Mouse (Mus musculus) embryonic facial prominence, embryonic 11.5 days (tissue): ENCODE data around the gene Gm20388. TPM values are rescaled to one million over a fixed set of nuclear protein-coding genes. Genes with fewer than 3 reads are reported as not detected.

ENCODE experiments used
- ATAC-seq: fragments of 200-750 bp; cut with Nextera tagmentation; replicated peaks from 2 replicates; pipeline ENCODE4 v1.8.0; 2017; ENCODE audit warnings: low read depth; ENCODE audit not compliant: insufficient number of reproducible peaks, low FRiP score, low TSS enrichment
- DNase-seq: peaks from one replicate; pipeline ENCODE4 v3.0.0-alpha.2; 2015; ENCODE audit warnings: low spot score
- H3K27ac ChIP-seq: fragments of 300-500 bp; sonication (generic); replicated peaks from 2 replicates; pipeline ENCODE4 v1.5.1; 2014; ENCODE audit warnings: mild to moderate bottlenecking, low read depth, low read length, control low read depth
- H3K27me3 ChIP-seq: fragments of 300-500 bp; sonication (generic); 2 replicates; pipeline ENCODE4 v1.6.1; 2014; ENCODE audit warnings: mild to moderate bottlenecking, low read length, moderate library complexity, mixed read lengths; ENCODE audit not compliant: control insufficient read depth, insufficient read depth
- H3K36me3 ChIP-seq: fragments of 300-500 bp; sonication (generic); replicated peaks from 2 replicates; pipeline ENCODE4 v1.6.1; 2014; ENCODE audit warnings: low read depth, mild to moderate bottlenecking, low read length, moderate library complexity, mixed read lengths; ENCODE audit not compliant: control insufficient read depth, insufficient read depth
- H3K4me1 ChIP-seq: fragments of 300-500 bp; sonication (generic); 2 replicates; pipeline ENCODE4 v1.6.1; 2014; ENCODE audit warnings: low read length, mixed read lengths; ENCODE audit not compliant: control insufficient read depth, insufficient read depth
- H3K4me2 ChIP-seq: fragments of 300-500 bp; sonication (generic); 2 replicates; pipeline ENCODE4 v1.6.1; 2014; ENCODE audit warnings: low read depth, mild to moderate bottlenecking, control low read depth, low read length, moderate library complexity
- H3K4me3 ChIP-seq: fragments of 300-500 bp; sonication (generic); 2 replicates; pipeline ENCODE4 v1.5.1; 2014; ENCODE audit warnings: low read depth, low read length, control low read depth
- H3K9ac ChIP-seq: fragments of 300-500 bp; sonication (generic); replicated peaks from 2 replicates; pipeline ENCODE4 v1.6.1; 2014; ENCODE audit warnings: mild to moderate bottlenecking, control low read depth, low read length
- H3K9me3 ChIP-seq: fragments of 300-500 bp; sonication (generic); replicated peaks from 2 replicates; pipeline ENCODE4 v1.6.1; 2016; ENCODE audit warnings: mild to moderate bottlenecking, low read length, inconsistent platforms, mixed read lengths; ENCODE audit not compliant: control insufficient read depth
- WGBS: fragments of 180-500 bp; shearing (Covaris S2); extraction: QIAGEN DNeasy Blood & Tissue Kit; methylation state at CpG from one replicate; pipeline ENCODE4 v1.1.7; 2014; 5-methylcytosine and 5-hydroxymethylcytosine counted together
- polyA plus RNA-seq: library from polyadenylated mRNA; unstranded; fragments of >200 nt; fragmentation: Nextera tagmentation; extraction: Ambion mirVana; gene quantifications from 2 replicates; pipeline ENCODE4 v1.2.1, GENCODE M21; 2014

The Gm20388 gene
- polyA plus RNA-seq, 1 experiment from 2014 or later, result 3.1 TPM

- 71% methylated on average over 8 of the region's 8 CpGs for WGBS
- no peak for ATAC-seq
- no peaks in the 10 kb centered on the region; the same call in 1 of the 2 replicates for H3K36me3 ChIP-seq
Measured at GRCm38 (mm10) chr8:123376106-123376505, 3465.5 kb downstream of the Gm20388 start.

GRCm38 (mm10) chr8:123381711-123382110 is 3471.1 kb downstream of the Gm20388 start:
- H3K27ac ChIP-seq, result no peak overlapping the region
- 94% methylated on average over 4 of the region's 4 CpGs for WGBS
- no peak overlapping the region for H3K4me2 ChIP-seq
- no peaks in the 10 kb centered on the region for H3K9me3 ChIP-seq
- ATAC-seq (no peak), DNase-seq (no peak)
- no peaks in the 10 kb centered on the region for H3K4me1 ChIP-seq
- no peak overlapping the region for H3K9ac ChIP-seq
- H3K4me3 ChIP-seq, result no peak overlapping the region
- H3K27me3 ChIP-seq, result no peaks in the 10 kb centered on the region
- peaks cover 8% of the 10 kb centered on the region for H3K36me3 ChIP-seq

More at GRCm38 (mm10) chr8:123376106-123376505, 3465.5 kb downstream of the Gm20388 start:
- Histone ChIP-seq H3K9ac (no peak overlapping the region), H3K9me3 (no peaks in the 10 kb centered on the region), H3K27me3 (no peaks in the 10 kb centered on the region), H3K4me2 (no peak overlapping the region), H3K4me1 (no peaks in the 10 kb centered on the region), H3K4me3 (no peak overlapping the region), H3K27ac (no peak overlapping the region)
- no peak for DNase-seq

- DNase-seq (no peak), ATAC-seq (no peak)
- no peaks in the 10 kb centered on the region for H3K27me3 ChIP-seq
- no peak overlapping the region for H3K4me2 ChIP-seq
- H3K4me3 ChIP-seq, result no peak overlapping the region
- no peak overlapping the region for H3K27ac ChIP-seq
- H3K36me3 ChIP-seq, result peaks cover 8% of the 10 kb centered on the region
- H3K4me1 ChIP-seq, result no peaks in the 10 kb centered on the region
- 89% methylated on average over 8 of the region's 8 CpGs for WGBS
- no peaks in the 10 kb centered on the region for H3K9me3 ChIP-seq
- H3K9ac ChIP-seq, result no peak overlapping the region
Measured at GRCm38 (mm10) chr8:123382516-123382915, 3471.9 kb downstream of the Gm20388 start.

- H3K9me3 ChIP-seq, result no peaks in the 10 kb centered on the region
- H3K4me3 ChIP-seq, result no peak overlapping the region
- no peak for ATAC-seq
- no peaks in the 10 kb centered on the region for H3K4me1 ChIP-seq
- no peak overlapping the region for H3K27ac ChIP-seq
- peaks cover 14% of the 10 kb centered on the region for H3K36me3 ChIP-seq
- H3K4me2 ChIP-seq, result no peak overlapping the region
- DNase-seq, result peak; percentile 44
- no peak overlapping the region for H3K9ac ChIP-seq
- WGBS, result 72% methylated on average over 9 of the region's 9 CpGs
- no peaks in the 10 kb centered on the region for H3K27me3 ChIP-seq
Measured at GRCm38 (mm10) chr8:123384883-123385540, 3474.4 kb downstream of the Gm20388 start.

GRCm38 (mm10) chr8:123387041-123387440 is 3476.4 kb downstream of the Gm20388 start:
- ATAC-seq (no peak), DNase-seq (no peak)
- no peak overlapping the region for H3K9ac ChIP-seq
- 90% methylated on average over 3 of the region's 3 CpGs for WGBS
- H3K4me2 ChIP-seq, result no peak overlapping the region
- H3K4me3 ChIP-seq, result no peak overlapping the region
- peaks cover 14% of the 10 kb centered on the region for H3K36me3 ChIP-seq
- no peaks in the 10 kb centered on the region for H3K4me1 ChIP-seq
- no peaks in the 10 kb centered on the region for H3K9me3 ChIP-seq
- H3K27ac ChIP-seq, result no peak overlapping the region
- no peaks in the 10 kb centered on the region for H3K27me3 ChIP-seq

GRCm38 (mm10) chr8:123387801-123388200 is 3477.2 kb downstream of the Gm20388 start:
- Histone ChIP-seq H3K4me3 (no peak overlapping the region), H3K4me2 (no peak overlapping the region), H3K9ac (no peak overlapping the region), H3K4me1 (no peaks in the 10 kb centered on the region), H3K27ac (no peak overlapping the region), H3K9me3 (no peaks in the 10 kb centered on the region), H3K36me3 (peaks cover 14% of the 10 kb centered on the region), H3K27me3 (no peaks in the 10 kb centered on the region)
- DNase-seq (no peak), ATAC-seq (no peak)
- 88% methylated on average over 8 of the region's 8 CpGs for WGBS

- no peak for DNase-seq
- Histone ChIP-seq H3K9me3 (no peaks in the 10 kb centered on the region), H3K27me3 (no peaks in the 10 kb centered on the region), H3K9ac (no peak overlapping the region), H3K4me2 (no peak overlapping the region), H3K4me1 (no peaks in the 10 kb centered on the region), H3K36me3 (peaks cover 8% of the 10 kb centered on the region), H3K27ac (no peak overlapping the region), H3K4me3 (no peak overlapping the region)
- no peak for ATAC-seq
- WGBS, result 97% methylated on average over 7 of the region's 7 CpGs
Measured at GRCm38 (mm10) chr8:123389026-123389425, 3478.4 kb downstream of the Gm20388 start.

- WGBS, result 96% methylated on average over 13 of the region's 13 CpGs
- Histone ChIP-seq H3K36me3 (peaks cover 4% of the 10 kb centered on the region), H3K4me3 (no peak overlapping the region), H3K27me3 (no peaks in the 10 kb centered on the region), H3K4me1 (no peaks in the 10 kb centered on the region), H3K9ac (no peak overlapping the region), H3K4me2 (no peak overlapping the region), H3K9me3 (no peaks in the 10 kb centered on the region), H3K27ac (no peak overlapping the region)
- no peak for DNase-seq
- no peak for ATAC-seq
Measured at GRCm38 (mm10) chr8:123398308-123398707, 3487.7 kb downstream of the Gm20388 start.
